Comparison of ENCODE assay signal across 17 mouse cellular contexts in genomic region chr7:30289071-30289713, GRCm38 (mm10). TPM values are rescaled to one million over a fixed set of nuclear protein-coding genes. Genes with fewer than 3 reads are reported as not detected.
A peak's percentile ranks its signal among the peaks of the same experiment; 100 is the strongest.
DNase-seq lines count a peak whose midpoint lies in the region; ATAC-seq and TF ChIP-seq lines count a peak whose summit lies in the region.
"Had no signal": no experiment of that assay in that cellular context is flagged by ENCODE, and none has a peak within 500 bp of the region (broad histone marks: within the 10 kb centered on the region; RNA-seq: fewer than 3 reads in every experiment).

No protein-coding gene starts in this region.

- no peak overlapping the region for H3K4me3 ChIP-seq in intestine, embryonic 14.5 days (ENCODE audit: low read depth, low read length)
- no peak overlapping the region for H3K4me3 ChIP-seq in intestine, embryonic 15.5 days (replicated peaks)
- peak overlapping the region; percentile 50 for H3K4me3 ChIP-seq in E14TG2a.4 (replicated peaks; ENCODE audit: low read length)
- H3K4me3 ChIP-seq in hindbrain, embryonic 13.5 days = no peak overlapping the region
- H3K4me3 ChIP-seq: heart, adult 2 months had no signal

- DNase-seq in cerebellum, adult 11 months = peak; percentile 35
- no peak for DNase-seq in cerebellum, postnatal 36 days
- no peak for DNase-seq in intestine, embryonic 14.5 days (ENCODE audit: low spot score)
- DNase-seq in right cerebral cortex, adult 2 months (ENCODE audit: low spot score in 2 of 2) = no peak
- DNase-seq in adrenal gland, postnatal 36 days = no peak
- DNase-seq: heart, adult 2 months; heart, postnatal 36 days; kidney, adult 11 months; kidney, postnatal 25 days; lung, postnatal 14 days; right cerebral cortex, postnatal 4 days had no signal

- H3K27ac ChIP-seq in intestine, embryonic 14.5 days (ENCODE audit: low read depth) = 0 out of 2 replicates have a peak overlapping the region, but pooled peaks have one; percentile 35
- H3K27ac ChIP-seq in intestine, embryonic 15.5 days = no peak overlapping the region
- no peak overlapping the region for H3K27ac ChIP-seq in hindbrain, embryonic 13.5 days
- H3K27ac ChIP-seq: heart, adult 2 months had no signal

- no peak overlapping the region for H3K4me2 ChIP-seq in intestine, embryonic 14.5 days (ENCODE audit: low read length)
- no peak overlapping the region for H3K4me2 ChIP-seq in intestine, embryonic 15.5 days (replicated peaks)
- H3K4me2 ChIP-seq in hindbrain, embryonic 13.5 days = no peak overlapping the region

- H3K9me3 ChIP-seq in intestine, embryonic 14.5 days (ENCODE audit: control insufficient read depth, low read length) = no peaks in the 10 kb centered on the region
- no peaks in the 10 kb centered on the region for H3K9me3 ChIP-seq in intestine, embryonic 15.5 days
- H3K9me3 ChIP-seq in E14TG2a.4 (ENCODE audit: low read length) = no peaks in the 10 kb centered on the region
- H3K9me3 ChIP-seq in hindbrain, embryonic 13.5 days = no peaks in the 10 kb centered on the region

- H3K36me3 ChIP-seq in intestine, embryonic 14.5 days (ENCODE audit: control insufficient read depth, insufficient read depth, low read length) = peaks cover 7% of the 10 kb centered on the region
- no peaks in the 10 kb centered on the region for H3K36me3 ChIP-seq in intestine, embryonic 15.5 days
- H3K36me3 ChIP-seq in E14TG2a.4 (ENCODE audit: insufficient read depth, low read length) = no peaks in the 10 kb centered on the region
- peaks cover 8% of the 10 kb centered on the region for H3K36me3 ChIP-seq in hindbrain, embryonic 13.5 days

- no peak for TF ChIP-seq CTCF in E14TG2a.4 (conservative IDR thresholded peaks at IDR 0.05; ENCODE audit: low read length)

- 70% methylated on average over 7 of the region's 7 CpGs for WGBS in intestine, embryonic 14.5 days
- 69% methylated on average over 7 of the region's 7 CpGs for WGBS in intestine, embryonic 15.5 days
- WGBS in hindbrain, embryonic 13.5 days = 70% methylated on average over 7 of the region's 7 CpGs

- H3K4me1 ChIP-seq in intestine, embryonic 14.5 days (replicated peaks; ENCODE audit: control insufficient read depth, insufficient read depth, low read length) = peaks cover 6% of the 10 kb centered on the region
- H3K4me1 ChIP-seq in intestine, embryonic 15.5 days (replicated peaks) = 0 out of 2 replicates have a peak, but pooled peaks cover 2% of the 10 kb centered on the region
- H3K4me1 ChIP-seq in E14TG2a.4 (replicated peaks; ENCODE audit: low read depth, low read length) = peaks cover 61% of the 10 kb centered on the region
- H3K4me1 ChIP-seq in hindbrain, embryonic 13.5 days (replicated peaks) = peaks cover 37% of the 10 kb centered on the region

- H3K27me3 ChIP-seq in intestine, embryonic 14.5 days (replicated peaks; ENCODE audit: control insufficient read depth, insufficient read depth, low read length) = no peaks in the 10 kb centered on the region
- no peaks in the 10 kb centered on the region for H3K27me3 ChIP-seq in intestine, embryonic 15.5 days (replicated peaks)
- H3K27me3 ChIP-seq in E14TG2a.4 (ENCODE audit: insufficient read depth, low read length) = no peaks in the 10 kb centered on the region
- 0 out of 2 replicates have a peak, but pooled peaks cover 2% of the 10 kb centered on the region for H3K27me3 ChIP-seq in hindbrain, embryonic 13.5 days

- no peak overlapping the region for H3K9ac ChIP-seq in intestine, embryonic 14.5 days (ENCODE audit: low read length)
- no peak overlapping the region for H3K9ac ChIP-seq in intestine, embryonic 15.5 days
- H3K9ac ChIP-seq in hindbrain, embryonic 13.5 days = 0 out of 2 replicates have a peak overlapping the region, but pooled peaks have one; percentile 13

- no peak for ATAC-seq in intestine, embryonic 14.5 days (replicated peaks; ENCODE audit: low FRiP score, low TSS enrichment, low read depth)
- no peak for ATAC-seq in intestine, embryonic 15.5 days
- no peak for ATAC-seq in hindbrain, embryonic 13.5 days (ENCODE audit: low FRiP score)
- ATAC-seq: activated CD4-positive, CD25-positive, alpha-beta regulatory T cell, adult 4 months; midbrain, embryonic 16.5 days had no signal

RNA-seq across cellular contexts. Expression of gene Clip3, which starts 2.3 kb away (rescaled TPM):
- 41.4 and 46.1 TPM in 2 replicates for polyA plus RNA-seq in intestine, embryonic 14.5 days (2014; fragmentation: Nextera tagmentation; extraction: Ambion mirVana)
- 22.6 and 23.4 TPM in 2 replicates for polyA plus RNA-seq in intestine, embryonic 15.5 days (2015; fragmentation: Nextera tagmentation; extraction: Ambion mirVana)
- 84.2 and 90.1 TPM in 2 replicates for polyA plus RNA-seq in hindbrain, embryonic 13.5 days (2015; fragmentation: Nextera tagmentation; extraction: Ambion mirVana)
- 10 to 100 TPM; 16.6 to 18.3 TPM for total RNA-seq in adrenal gland, postnatal 36 days (2021)
- total RNA-seq: CH12.LX had no signal

RNA-seq across cellular contexts. Expression of gene Wdr62, which starts 9.0 kb away (rescaled TPM):
- polyA plus RNA-seq in intestine, embryonic 14.5 days (2014; fragmentation: Nextera tagmentation; extraction: Ambion mirVana) = 8.5 and 10.5 TPM in 2 replicates
- 6.6 and 8.4 TPM in 2 replicates for polyA plus RNA-seq in intestine, embryonic 15.5 days (2015; fragmentation: Nextera tagmentation; extraction: Ambion mirVana)
- 3.1 and 4.3 TPM in 2 replicates for polyA plus RNA-seq in hindbrain, embryonic 13.5 days (2015; fragmentation: Nextera tagmentation; extraction: Ambion mirVana)
- total RNA-seq in adrenal gland, postnatal 36 days (2021) = 1 to 10 TPM; 4.6 to 5.7 TPM

RNA-seq across cellular contexts. Expression of gene Thap8, which starts 9.3 kb away (rescaled TPM):
- polyA plus RNA-seq in intestine, embryonic 14.5 days (2014; fragmentation: Nextera tagmentation; extraction: Ambion mirVana) = 0.24 and 0.26 TPM in 2 replicates
- polyA plus RNA-seq in intestine, embryonic 15.5 days (2015; fragmentation: Nextera tagmentation; extraction: Ambion mirVana) = 0.34 and 0.56 TPM in 2 replicates
- 0.43 and 0.66 TPM in 2 replicates for polyA plus RNA-seq in hindbrain, embryonic 13.5 days (2015; fragmentation: Nextera tagmentation; extraction: Ambion mirVana)
- total RNA-seq in adrenal gland, postnatal 36 days (2021) = under 1 TPM; 0.46 to 0.56 TPM
- total RNA-seq: heart, adult 2 months had no signal

RNA-seq across cellular contexts. Expression of gene Alkbh6, which starts 19.3 kb away (rescaled TPM):
- 70.7 and 79.3 TPM in 2 replicates for polyA plus RNA-seq in intestine, embryonic 14.5 days (2014; fragmentation: Nextera tagmentation; extraction: Ambion mirVana)
- 63.9 and 68.5 TPM in 2 replicates for polyA plus RNA-seq in intestine, embryonic 15.5 days (2015; fragmentation: Nextera tagmentation; extraction: Ambion mirVana)
- 118 and 126 TPM in 2 replicates for polyA plus RNA-seq in hindbrain, embryonic 13.5 days (2015; fragmentation: Nextera tagmentation; extraction: Ambion mirVana)
- total RNA-seq in adrenal gland, postnatal 36 days (2021) = 10 to 100 TPM; 56.9 to 81.3 TPM

RNA-seq across cellular contexts. Expression of gene Syne4, which starts 25.4 kb away (rescaled TPM):
- polyA plus RNA-seq in intestine, embryonic 14.5 days (2014; fragmentation: Nextera tagmentation; extraction: Ambion mirVana) = 52.2 and 60.5 TPM in 2 replicates
- polyA plus RNA-seq in intestine, embryonic 15.5 days (2015; fragmentation: Nextera tagmentation; extraction: Ambion mirVana) = 47.7 and 65.3 TPM in 2 replicates
- 13.1 and 16.8 TPM in 2 replicates for polyA plus RNA-seq in hindbrain, embryonic 13.5 days (2015; fragmentation: Nextera tagmentation; extraction: Ambion mirVana)
- total RNA-seq in adrenal gland, postnatal 36 days (2021) = 10 to 100 TPM; 21.8 to 49.1 TPM
